Mouse (Mus musculus) E14TG2a.4 (cell line): ENCODE measurements at regions not wholly inside any gene's neighbourhood (a gene's known extent, or its start where the extent isn't known, plus 50 kb on each side); places are given as distances from the start of the nearest gene placed in this dataset.

ENCODE experiments used
- CTCF ChIP-seq: conservative IDR thresholded peaks from 2 replicates; pipeline ENCODE4 v1.5.1; 2014; ENCODE audit warnings: low read length
- NANOG ChIP-seq: IDR thresholded peaks from 2 replicates; pipeline ENCODE4 v1.6.1; 2014; ENCODE audit warnings: borderline replicate concordance, low read length, mixed read lengths
- POU5F1 ChIP-seq: IDR thresholded peaks from 2 replicates; pipeline ENCODE4 v1.6.1; 2014; ENCODE audit warnings: low read length, borderline replicate concordance

GRCm38 (mm10) chr17:88143378-88143943 lies 78.4 kb upstream of the Fbxo11 start:
- TF ChIP-seq CTCF (no peak), NANOG (no peak), POU5F1 (no peak)
